Mouse (Mus musculus) heart, postnatal 14 days (tissue): ENCODE results near the gene Sec14l1. TPM values are rescaled to one million over a fixed set of nuclear protein-coding genes. Genes with fewer than 3 reads are reported as not detected.
"Not testable (repeated sequence)": the region's sequence is repeated elsewhere in the genome, so short reads cannot be mapped to it uniquely, and the experiment has no call there.

ENCODE experiments used
- DNase-seq, 2 experiments: peaks; one replicate each; pipeline ENCODE4 v3.0.0; 2021 to 2022
- intact Hi-C: fragments of 180-260 bp; cut with DNase I; formaldehyde crosslinking; loops from one replicate; pipeline ENCODE4 v1.15.1; 2025
- long read RNA-seq, 2 experiments: library from polyadenylated mRNA; stranded (forward); transcript quantifications; one replicate each; pipeline ENCODE4 v2.0.0; 2021
- total RNA-seq, 2 experiments: library from RNA; stranded (reverse); gene quantifications; 2 replicates each; pipeline ENCODE4 v1.2.3; 2021

Gene Sec14l1
- total RNA-seq = 10 to 100 TPM; 89.1 to 92.0 TPM
- long read RNA-seq, experiment 1, full-length matches to known transcripts = 107 of 142 reads
- long read RNA-seq, experiment 1, partial matches to known transcripts = 11 of 142 reads
- long read RNA-seq, experiment 1, other reads (novel, unspliced or antisense) = 24 of 142 reads
- long read RNA-seq, experiment 2, full-length matches to known transcripts = 71 of 89 reads
- long read RNA-seq, experiment 2, partial matches to known transcripts = 4 of 89 reads
- long read RNA-seq, experiment 2, other reads (novel, unspliced or antisense) = 14 of 89 reads

DNA sequence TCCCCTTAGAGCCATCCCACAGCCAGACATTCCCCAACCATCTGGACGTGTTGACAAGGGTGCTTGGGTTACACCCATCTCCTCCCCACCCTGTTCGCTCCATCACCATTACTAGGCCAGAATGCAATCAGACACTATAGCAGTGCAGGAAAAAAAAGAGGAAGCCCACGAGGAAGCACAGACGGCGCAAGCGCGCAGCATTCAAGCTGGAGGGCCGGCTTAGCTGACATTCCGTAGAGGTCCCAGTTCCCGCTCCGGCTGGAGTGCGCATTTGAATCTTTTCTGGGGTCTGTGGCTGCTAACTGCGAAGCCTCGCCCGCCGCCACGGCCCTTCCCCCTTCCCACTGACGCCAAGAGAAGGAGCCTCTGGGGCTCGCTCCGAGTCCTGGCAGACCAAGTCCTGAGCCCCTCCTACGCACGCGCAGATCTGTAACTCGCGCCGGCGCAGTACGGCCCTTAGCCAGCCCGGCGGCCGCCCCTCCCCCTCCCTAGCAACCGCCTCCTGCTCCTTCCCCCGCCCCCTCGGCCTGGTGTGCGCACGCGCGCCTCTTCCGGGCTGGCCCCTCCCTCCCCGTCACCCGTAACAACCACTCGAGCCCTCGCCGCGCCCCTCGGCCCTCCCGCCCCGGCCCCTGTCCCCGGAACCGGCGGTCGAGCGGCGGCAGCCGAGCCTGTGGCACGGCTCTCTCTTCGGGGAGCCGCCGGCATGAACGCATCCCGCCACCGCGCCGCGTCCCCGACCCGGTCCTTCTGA is at the start of gene Sec14l1:
Sec14l1 (plus strand) TSS at position 577 of the 754 bp plus-strand sequence.
- intact Hi-C loops = loop anchor here (1.0 kb wide), 1 partner anchor 12 kb away; no protein-coding TSS in a partner anchor
- peak; percentile 100 for DNase-seq

- intact Hi-C loops, DNase-seq: not testable (repeated sequence)
Observed at GRCm38 (mm10) chr11:117065602-117066001, 49.4 kb upstream of the Sec14l1 start.

DNA sequence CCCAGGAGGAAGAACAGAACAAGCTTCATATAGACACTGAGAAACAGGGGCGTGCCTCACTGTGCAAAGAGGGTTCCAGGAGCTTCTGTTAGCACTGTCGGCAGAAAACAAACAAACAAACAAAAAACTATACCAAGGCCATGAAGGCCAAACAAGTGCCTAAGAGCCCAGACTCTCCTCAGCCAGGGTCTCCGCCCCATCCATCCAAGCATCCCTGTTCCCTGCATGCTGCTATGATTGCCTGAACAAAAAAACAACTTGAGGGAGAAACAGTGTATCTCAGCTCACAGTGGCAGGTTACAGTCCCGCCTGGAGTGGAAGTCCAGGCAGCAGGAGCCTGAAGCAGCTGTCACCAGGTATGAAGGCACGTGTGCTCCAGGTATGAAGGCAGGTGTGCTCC is 48.2 kb upstream of the Sec14l1 start:
- intact Hi-C loops = no loop called here
- no peak for DNase-seq

DNA sequence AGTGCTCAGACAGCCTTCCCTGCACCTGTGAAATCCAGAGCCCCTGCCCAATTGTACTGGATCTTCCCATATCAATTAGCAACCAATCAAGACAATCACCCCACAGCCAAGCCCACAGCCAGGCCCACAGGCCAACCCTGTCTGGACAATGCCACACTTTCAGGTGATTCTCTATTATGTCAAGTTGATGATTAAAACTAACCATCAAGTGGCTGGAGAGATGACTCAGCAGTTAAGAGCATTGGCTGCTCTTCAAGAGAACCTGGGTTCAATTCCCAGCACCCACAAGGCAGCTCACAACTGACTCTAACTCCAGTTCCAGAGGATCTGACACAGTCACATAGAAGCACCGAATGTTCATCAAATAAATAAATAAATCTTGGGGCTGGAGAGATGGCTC is 46.6 kb upstream of the Sec14l1 start:
- no peak for DNase-seq
- intact Hi-C loops = no loop called here

- no peak for DNase-seq
- intact Hi-C loops = no loop called here
Observed at GRCm38 (mm10) chr11:117069027-117069426, 45.9 kb upstream of the Sec14l1 start.

DNA sequence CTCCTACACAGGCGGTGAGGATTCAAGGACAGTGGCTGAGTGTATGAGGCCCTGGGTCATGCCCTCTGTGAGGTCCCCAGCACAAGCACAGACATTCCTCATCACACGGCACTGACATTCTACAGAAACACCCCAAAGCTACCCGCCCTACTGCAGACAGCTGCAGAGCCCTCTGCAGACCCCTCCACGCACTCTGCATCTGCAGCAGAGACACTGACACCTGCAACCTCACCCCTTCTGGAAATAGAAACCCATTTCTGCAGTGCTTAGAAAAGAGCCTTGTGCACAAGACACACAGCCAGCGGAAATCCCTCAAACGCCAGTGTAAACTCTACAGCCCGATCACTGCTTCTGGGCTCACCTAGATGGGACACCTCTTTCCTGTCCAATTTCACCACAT is 44.3 kb upstream of the Sec14l1 start:
- no peak for DNase-seq
- intact Hi-C loops = no loop called here

GRCm38 (mm10) chr11:117072128-117072527 is 42.8 kb upstream of the Sec14l1 start:
- peak; percentile 85 to 91 for DNase-seq
- intact Hi-C loops = loop anchor here (1.0 to 2.0 kb wide), 3 partner anchors 105 to 289 kb away; no protein-coding TSS in a partner anchor

GRCm38 (mm10) chr11:117073426-117073825 is 41.5 kb upstream of the Sec14l1 start:
- intact Hi-C loops = loop anchor here (2.0 kb wide), 2 partner anchors 159 to 287 kb away; no protein-coding TSS in a partner anchor
- DNase-seq = no peak

DNA sequence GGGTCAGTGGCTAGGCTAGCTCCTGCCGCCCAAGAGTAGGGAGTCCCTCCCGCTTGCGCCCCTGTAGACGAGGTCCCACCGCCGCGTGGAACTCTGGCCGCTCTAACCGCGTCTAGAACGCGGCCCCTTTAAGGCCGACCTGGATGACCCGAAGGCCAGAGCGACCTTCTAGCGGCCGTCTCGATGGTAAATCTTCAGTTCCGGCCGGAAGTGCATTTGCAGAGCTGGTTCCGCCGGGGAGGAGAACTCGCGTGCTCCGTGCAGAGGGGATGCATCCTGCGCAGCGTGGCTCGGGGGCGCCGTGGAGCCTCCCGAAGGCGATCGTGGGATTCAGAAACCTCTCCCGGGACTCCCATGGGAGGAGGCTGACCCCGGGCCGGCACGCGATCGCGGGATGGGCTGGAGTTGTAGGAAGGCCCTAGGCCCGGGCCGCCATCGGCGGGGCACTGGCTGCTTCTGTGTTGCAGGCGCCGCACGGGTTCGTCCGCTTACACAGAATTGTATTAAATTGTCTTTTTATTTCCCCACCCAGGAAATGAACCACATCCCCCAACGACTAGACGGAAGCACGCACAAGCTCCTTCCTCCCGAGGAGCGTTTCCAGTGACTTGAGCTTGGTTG is 38.3 kb upstream of the Sec14l1 start:
- intact Hi-C loops = no loop called here
- peak; percentile 84 to 88 for DNase-seq

DNA sequence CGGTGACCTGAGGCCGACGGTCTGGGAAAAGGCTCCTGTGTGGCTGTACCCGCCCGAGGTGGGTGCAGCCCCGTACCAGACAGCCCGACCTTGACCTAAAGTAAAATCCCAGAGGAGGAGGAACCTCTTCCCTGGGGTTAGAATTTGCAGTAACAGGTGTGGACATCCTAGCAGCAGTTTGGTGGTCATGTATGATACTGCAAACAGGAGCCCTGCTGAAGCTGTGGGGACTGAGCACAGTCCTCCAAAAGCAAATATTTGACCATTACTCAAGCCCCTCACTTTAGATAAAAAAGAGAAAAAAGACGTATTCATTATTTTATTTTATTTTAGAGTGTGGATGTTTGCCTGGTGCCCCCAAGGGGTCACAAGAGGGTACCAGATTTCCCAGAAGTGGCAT is 37.7 kb upstream of the Sec14l1 start:
- no peak for DNase-seq
- intact Hi-C loops = no loop called here

- no peak for DNase-seq
- intact Hi-C loops = no loop called here
Observed at GRCm38 (mm10) chr11:117077902-117078301, 37.1 kb upstream of the Sec14l1 start.

DNA sequence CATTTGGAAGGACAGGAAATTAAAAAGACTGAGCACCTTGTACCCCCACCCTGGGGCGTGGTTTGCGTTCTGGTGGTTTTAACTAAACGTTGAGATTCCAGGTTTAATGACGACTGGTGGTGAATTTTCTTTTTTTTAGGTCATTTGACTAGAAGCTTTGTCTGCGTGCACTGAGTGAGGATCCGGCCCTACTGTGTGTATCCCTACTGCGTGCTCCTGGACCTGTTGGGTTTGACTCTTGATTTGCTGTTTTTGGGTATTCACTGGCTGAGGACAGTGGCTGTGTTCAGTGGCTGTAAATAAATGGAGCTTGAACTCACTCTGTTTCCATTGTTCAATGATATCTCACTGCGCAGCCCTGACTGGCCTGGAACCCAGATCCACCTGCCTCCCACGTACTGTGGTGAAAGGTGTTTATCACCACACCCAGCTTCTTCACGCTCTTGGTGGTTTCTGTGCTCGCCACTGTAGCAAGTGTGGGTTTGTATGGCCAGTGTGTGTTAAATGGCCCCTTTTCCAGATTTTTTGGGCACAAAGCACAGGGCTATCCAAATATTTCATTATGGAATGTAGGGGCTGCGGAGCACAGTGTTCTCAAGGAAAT is 36.2 kb upstream of the Sec14l1 start:
- intact Hi-C loops = no loop called here

DNA sequence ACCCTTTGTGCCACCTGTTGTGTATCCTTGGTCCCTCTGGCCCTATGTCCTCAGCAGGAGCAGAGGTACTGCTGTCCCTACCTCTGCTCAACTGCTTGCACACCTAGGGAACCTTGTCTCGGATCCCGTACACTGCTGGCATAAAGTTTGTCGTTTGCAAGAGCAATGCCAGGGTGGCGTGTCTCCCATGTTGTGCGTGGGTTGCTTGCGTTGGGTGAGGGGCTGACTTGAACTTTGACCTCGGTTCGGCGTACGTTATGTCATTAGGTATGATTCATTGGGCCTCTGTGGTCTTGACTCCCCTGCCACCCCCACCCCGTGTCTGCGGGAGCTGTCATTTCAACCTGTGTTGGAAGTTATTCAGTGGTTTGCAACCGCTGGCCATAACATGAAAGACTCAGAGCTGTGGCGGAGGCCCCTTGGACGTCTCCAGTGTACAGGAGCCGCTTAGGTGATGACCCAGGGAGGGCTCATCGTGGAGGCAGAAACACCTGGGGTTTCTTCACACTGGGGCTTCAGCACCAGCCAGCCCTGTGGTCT is 35.2 kb upstream of the Sec14l1 start:
- DNase-seq = no peak
- intact Hi-C loops = loop anchor here (2.0 kb wide), 2 partner anchors 37 to 53 kb away; no protein-coding TSS in a partner anchor

More for the DNA sequence above, 36.2 kb upstream of the Sec14l1 start:
- DNase-seq = no peak

DNA sequence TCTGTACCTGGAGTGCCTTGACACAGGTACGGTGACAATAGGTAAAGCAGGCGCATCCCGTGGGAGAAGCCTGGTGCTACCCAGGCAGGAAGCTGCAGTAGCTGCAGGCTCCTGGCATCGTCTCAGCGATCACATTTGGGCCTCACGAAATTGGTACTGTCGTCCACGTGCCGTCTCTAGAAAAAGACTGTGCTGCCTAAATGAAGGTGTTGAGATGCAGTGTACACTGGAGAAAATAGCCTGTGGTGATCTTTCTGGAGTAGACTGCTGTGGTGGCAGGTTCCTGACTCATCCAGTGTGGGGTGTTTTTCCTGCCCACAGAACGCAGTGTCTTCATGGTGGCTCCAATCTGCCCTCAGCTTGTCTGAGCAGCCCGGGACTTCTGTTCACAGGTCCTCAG is 34.8 kb upstream of the Sec14l1 start:
- DNase-seq = no peak
- intact Hi-C loops = loop anchor here (2.0 kb wide), 2 partner anchors 37 to 53 kb away; no protein-coding TSS in a partner anchor

GRCm38 (mm10) chr11:117081165-117082064 is 33.6 kb upstream of the Sec14l1 start:
- intact Hi-C loops = loop anchor here (2.0 kb wide), 2 partner anchors 35 to 51 kb away; no protein-coding TSS in a partner anchor
- DNase-seq = peak; percentile 80 to 85

GRCm38 (mm10) chr11:117082353-117082934 is 32.5 kb upstream of the Sec14l1 start:
- DNase-seq = no peak
- intact Hi-C loops = no loop called here

DNA sequence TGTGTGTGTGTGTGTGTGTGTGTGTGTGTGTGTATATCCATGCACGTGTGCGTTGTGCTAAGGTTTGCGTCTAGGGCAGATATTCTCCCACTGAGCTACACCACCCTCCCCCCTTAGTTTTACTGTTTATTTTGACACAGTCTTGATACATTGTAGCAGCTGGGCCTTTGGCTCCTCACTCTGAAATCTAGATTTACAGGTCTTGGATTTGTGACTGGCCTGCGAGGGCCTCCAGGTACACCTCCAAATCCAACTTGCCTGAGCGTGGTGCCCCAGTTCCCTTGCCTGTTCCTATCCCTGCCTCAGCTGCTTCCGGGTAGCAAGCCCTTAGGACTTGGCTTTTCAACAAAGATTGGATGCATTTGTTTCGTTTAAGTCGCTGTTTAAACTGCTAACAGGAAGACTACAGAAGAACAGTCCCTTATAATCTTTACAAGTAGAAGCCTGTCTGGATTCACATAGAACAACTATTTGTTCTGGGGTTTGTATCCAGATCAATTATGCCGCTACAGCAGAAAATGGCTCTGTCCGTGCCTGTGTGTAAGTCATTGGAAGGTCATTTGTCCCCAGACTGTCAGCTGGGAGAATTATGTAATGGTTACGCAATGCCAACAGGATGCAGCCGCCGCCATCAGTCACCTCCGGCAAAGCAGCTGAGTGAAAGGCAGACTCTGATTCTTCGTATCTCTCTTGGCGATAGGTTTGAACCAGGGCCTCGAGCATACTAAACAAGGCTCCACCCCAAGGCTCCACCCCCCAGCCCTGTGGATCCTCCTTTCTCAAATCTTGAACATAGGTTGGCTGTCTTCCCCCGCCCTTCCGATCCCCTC is 31.7 kb upstream of the Sec14l1 start:
- intact Hi-C loops = no loop called here
- peak; percentile 67 to 69 for DNase-seq

DNA sequence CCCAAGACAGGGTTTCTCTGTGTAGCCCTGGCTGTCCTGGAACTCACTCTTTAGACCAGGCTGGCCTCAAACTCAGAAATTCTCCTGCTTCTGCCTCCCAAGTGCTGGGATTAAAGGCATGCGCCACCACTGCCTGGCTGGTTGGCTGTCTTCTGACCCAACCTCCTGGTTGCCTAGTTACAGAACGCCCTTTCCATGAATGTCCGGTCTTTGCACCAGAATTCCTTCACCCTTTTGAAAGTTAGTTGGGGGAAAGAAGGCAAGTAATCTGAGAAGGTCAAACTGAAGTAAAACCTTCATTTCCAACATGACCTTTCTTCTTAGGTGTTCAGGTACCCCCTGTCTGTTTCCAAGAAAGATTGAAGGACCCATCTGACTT is 31.1 kb upstream of the Sec14l1 start:
- intact Hi-C loops, DNase-seq: not testable (repeated sequence)
